Mouse (Mus musculus): ENCODE measurements around the gene Cygb. TPM values are rescaled to one million over a fixed set of nuclear protein-coding genes. Genes with fewer than 3 reads are reported as not detected.

Cygb gene
- total RNA-seq (2012; rRNA removed) (not detected in 2 replicates), total RNA-seq (2014; rRNA removed) (not detected in 2 replicates), polyA plus RNA-seq (2012; ENCODE audit: insufficient read length, low read depth) (0.11 TPM in 1 of 2 replicates, not detected in the other)

DNA sequence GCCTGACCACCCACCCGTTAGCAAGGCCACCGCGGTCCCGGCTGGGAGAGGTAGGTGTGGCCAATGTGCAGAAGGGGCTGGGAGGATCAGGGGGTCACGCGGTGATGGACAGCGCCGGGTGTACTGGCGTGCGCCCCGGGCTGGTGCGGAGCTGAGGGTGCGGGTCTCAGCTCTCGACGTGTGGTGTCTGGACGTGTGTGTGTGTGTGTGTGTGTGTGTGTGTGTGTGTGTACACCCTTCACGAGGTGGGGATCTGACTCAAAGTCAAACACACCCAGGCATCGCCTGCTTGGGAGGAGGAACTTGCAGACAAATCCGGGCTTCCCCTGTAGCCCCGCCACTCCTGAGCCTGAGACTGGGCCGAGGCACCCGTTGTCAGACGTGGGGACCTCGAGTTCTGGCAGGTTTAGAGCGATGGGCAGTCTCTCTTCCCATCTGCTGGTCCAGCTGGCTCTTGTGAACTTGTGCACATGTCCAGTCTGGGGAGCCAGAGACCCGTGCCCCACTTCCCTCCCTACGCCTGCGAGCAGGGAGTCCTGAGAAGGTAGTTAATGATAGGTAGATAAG, at the start of gene Cygb:
Gene Cygb, minus strand, starts transcription at position 59 of the 567 bp plus-strand sequence.
- Histone ChIP-seq H3K9me3 (replicated peaks; ENCODE audit: low read length) (no peaks in the 10 kb centered on the region), H3K4me1 (ENCODE audit: control insufficient read depth in 1 of 2, insufficient read depth in 2 of 2) (peaks cover 12 to 29% of the 10 kb centered on the region in 2 experiments), H3K27me3 (replicated peaks) (peaks cover 44% of the 10 kb centered on the region), H3K79me2 (replicated peaks; ENCODE audit: control insufficient read depth, extremely low read depth, insufficient read depth, poor library complexity, severe bottlenecking) (no peaks in the 10 kb centered on the region), H3K36me3 (replicated peaks in 1 of 2; ENCODE audit: control insufficient read depth in 1 of 2, insufficient read depth in 1 of 2, low read length in 1 of 2) (no peaks in the 10 kb centered on the region), H3K27ac (ENCODE audit: insufficient read depth, low read depth) (no peak within 1 kb of the TSS), H3K4me2 (ENCODE audit: insufficient read depth, low read depth, poor library complexity, severe bottlenecking) (no peak within 1 kb of the TSS), H3K4me3 (replicated peaks in 1 of 3; ENCODE audit: low read depth in 2 of 3, low read length in 2 of 3, poor library complexity in 1 of 3) (no peak within 1 kb of the TSS), H3K9ac (ENCODE audit: insufficient read depth, low read depth) (no peak within 1 kb of the TSS)
- in situ Hi-C loops (cut with MboI; ENCODE audit: low pct_ligation_motif_present, low pct_unique_long_range_greater_than_20kb, low sequenced_read_pairs), result loop anchor here (25.0 kb wide), 1 partner anchor 533 kb away; the partner anchor contains the start of gene Sept9
- dilution Hi-C loops (cut with MboI; ENCODE audit: extremely low pct_ligation_motif_present, extremely low pct_unique_long_range_greater_than_20kb, low sequenced_read_pairs), result no loop called here
- DNase-seq (ENCODE audit: extremely low read depth), result no peak
- TF ChIP-seq CTCF (conservative IDR thresholded peaks at IDR 0.05 in 1 of 2, IDR thresholded peaks at IDR 0.05 in 1 of 2; ENCODE audit: low read depth in 2 of 2, low read length in 2 of 2) (no peak), ZC3H11A (IDR thresholded peaks at IDR 0.05; ENCODE audit: low read depth, low read length) (no peak), NELFE (IDR thresholded peaks at IDR 0.05; ENCODE audit: low read depth, low read length) (no peak), ZNF384 (IDR thresholded peaks at IDR 0.05; ENCODE audit: low read depth, low read length) (no peak), USF2 (conservative IDR thresholded peaks at IDR 0.05; ENCODE audit: low read depth, low read length) (no peak), HCFC1 (IDR thresholded peaks at IDR 0.05; ENCODE audit: low read depth, low read length) (no peak), E2F4 (IDR thresholded peaks at IDR 0.05; ENCODE audit: insufficient replicate concordance, low read depth, low read length) (no peak), CHD2 (IDR thresholded peaks at IDR 0.05; ENCODE audit: low read length) (no peak), JUND (conservative IDR thresholded peaks at IDR 0.05; ENCODE audit: low read depth, low read length) (no peak), MAFK (IDR thresholded peaks at IDR 0.05; ENCODE audit: insufficient replicate concordance, low read length) (no peak), PAX5 (IDR thresholded peaks at IDR 0.05; ENCODE audit: low read length) (no peak), POLR2A (IDR thresholded peaks at IDR 0.05; ENCODE audit: low read depth, low read length) (no peak), TBP (conservative IDR thresholded peaks at IDR 0.05; ENCODE audit: low read depth, low read length) (no peak), MAX (IDR thresholded peaks at IDR 0.05; ENCODE audit: low read length) (no peak), SMC3 (IDR thresholded peaks at IDR 0.05; ENCODE audit: low read depth, low read length) (no peak), ELF1 (IDR thresholded peaks at IDR 0.05; ENCODE audit: low read depth, low read length) (no peak)

DNA sequence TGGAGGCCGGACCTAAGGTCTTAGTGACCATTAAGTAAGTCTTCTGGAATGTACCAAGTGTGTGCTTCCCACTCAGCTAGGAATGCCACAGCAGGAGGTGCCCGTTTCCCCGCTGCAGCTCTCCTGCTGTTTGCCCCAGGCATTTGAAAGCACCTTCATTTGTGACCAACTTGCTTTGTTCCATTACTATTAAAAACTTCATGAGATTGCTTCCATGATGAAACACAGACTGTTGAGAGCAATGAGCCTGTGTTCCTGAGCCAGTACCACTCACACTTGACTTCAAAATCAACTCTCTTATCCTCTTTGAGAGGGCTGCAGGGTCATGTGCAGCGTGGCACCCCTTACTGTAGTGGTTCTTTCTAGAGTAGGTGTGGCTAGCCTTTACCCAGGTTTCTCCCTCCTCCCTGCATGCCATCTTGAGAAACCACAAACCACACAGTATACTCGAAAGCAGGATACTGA, 47.3 kb upstream of the Cygb start:
- Histone ChIP-seq H3K4me2 (ENCODE audit: insufficient read depth, low read depth, poor library complexity, severe bottlenecking) (no peak overlapping the region), H3K27ac (ENCODE audit: insufficient read depth, low read depth) (no peak overlapping the region), H3K4me1 (ENCODE audit: control insufficient read depth in 1 of 2, insufficient read depth in 2 of 2) (no peaks in the 10 kb centered on the region), H3K27me3 (replicated peaks) (no peaks in the 10 kb centered on the region), H3K9ac (ENCODE audit: insufficient read depth, low read depth) (no peak overlapping the region), H3K36me3 (replicated peaks in 1 of 2; ENCODE audit: control insufficient read depth in 1 of 2, insufficient read depth in 1 of 2, low read length in 1 of 2) (no peaks in the 10 kb centered on the region), H3K79me2 (replicated peaks; ENCODE audit: control insufficient read depth, extremely low read depth, insufficient read depth, poor library complexity, severe bottlenecking) (no peaks in the 10 kb centered on the region), H3K9me3 (replicated peaks; ENCODE audit: low read length) (no peaks in the 10 kb centered on the region), H3K4me3 (replicated peaks in 1 of 3; ENCODE audit: low read depth in 2 of 3, low read length in 2 of 3, poor library complexity in 1 of 3) (no peak overlapping the region)
- TF ChIP-seq GABPA (IDR thresholded peaks at IDR 0.05; ENCODE audit: insufficient replicate concordance, low read depth, low read length), result no peak
- TF ChIP-seq BHLHE40 (IDR thresholded peaks at IDR 0.05; ENCODE audit: low read depth, low read length), result no peak
- no peak for TF ChIP-seq ZMIZ1 (IDR thresholded peaks at IDR 0.05; ENCODE audit: low read depth, low read length)
- TF ChIP-seq MXI1 (IDR thresholded peaks at IDR 0.05; ENCODE audit: low read depth, low read length), result no peak
- TF ChIP-seq MEF2A (IDR thresholded peaks at IDR 0.05; ENCODE audit: borderline replicate concordance, low read depth, low read length), result no peak
- TF ChIP-seq TCF12 (IDR thresholded peaks at IDR 0.05; ENCODE audit: low read depth, low read length), result no peak
- TF ChIP-seq ZKSCAN1 (IDR thresholded peaks at IDR 0.05; ENCODE audit: borderline replicate concordance, low read depth, low read length), result no peak
- no peak for TF ChIP-seq IRF4 (IDR thresholded peaks at IDR 0.05; ENCODE audit: low read depth, low read length)
- TF ChIP-seq MAZ (IDR thresholded peaks at IDR 0.05; ENCODE audit: low read depth, low read length), result no peak
- TF ChIP-seq HCFC1 (IDR thresholded peaks at IDR 0.05; ENCODE audit: low read depth, low read length), result no peak
- TF ChIP-seq JUND (conservative IDR thresholded peaks at IDR 0.05; ENCODE audit: low read depth, low read length), result no peak
- dilution Hi-C loops (cut with MboI; ENCODE audit: extremely low pct_ligation_motif_present, extremely low pct_unique_long_range_greater_than_20kb, low sequenced_read_pairs), result no loop called here
- DNase-seq (ENCODE audit: extremely low read depth), result no peak
- in situ Hi-C loops (cut with MboI; ENCODE audit: low pct_ligation_motif_present, low pct_unique_long_range_greater_than_20kb, low sequenced_read_pairs), result no loop called here
